Mouse (Mus musculus) MEL (cell line): ENCODE results near the gene Ank2.

ENCODE experiments used
- CTCF ChIP-seq, 3 experiments: IDR thresholded peaks in 2 of 3; conservative IDR thresholded peaks in 1 of 3; 2 replicates each; pipeline ENCODE4 v1.5.1; 2011 to 2012; ENCODE audit warnings: low read length in 3 of 3, low read depth in 2 of 3, mild to moderate bottlenecking in 2 of 3, improper control_type of control experiment in 1 of 3, inconsistent platforms in 1 of 3, mixed read lengths in 1 of 3, moderate library complexity in 1 of 3; ENCODE audit not compliant: control insufficient read depth in 1 of 3, insufficient read depth in 1 of 3, poor library complexity in 1 of 3, severe bottlenecking in 1 of 3
- JUND ChIP-seq: IDR thresholded peaks from 2 replicates; pipeline ENCODE4 v1.6.1; 2011; ENCODE audit warnings: low read depth, mild to moderate bottlenecking, improper control_type of control experiment, low read length
- MAX ChIP-seq: IDR thresholded peaks from 2 replicates; pipeline ENCODE4 v1.6.1; 2011; ENCODE audit warnings: low read length, improper control_type of control experiment
- POLR2A ChIP-seq, 2 experiments: IDR thresholded peaks; 2 replicates each; pipeline ENCODE4 v1.6.1; 2011 to 2012; ENCODE audit warnings: low read length in 2 of 2, mild to moderate bottlenecking in 2 of 2, control low read depth in 1 of 2, improper control_type of control experiment in 1 of 2, low read depth in 1 of 2, moderate library complexity in 1 of 2; ENCODE audit not compliant: control insufficient read depth in 1 of 2, insufficient read depth in 1 of 2, poor library complexity in 1 of 2

DNA sequence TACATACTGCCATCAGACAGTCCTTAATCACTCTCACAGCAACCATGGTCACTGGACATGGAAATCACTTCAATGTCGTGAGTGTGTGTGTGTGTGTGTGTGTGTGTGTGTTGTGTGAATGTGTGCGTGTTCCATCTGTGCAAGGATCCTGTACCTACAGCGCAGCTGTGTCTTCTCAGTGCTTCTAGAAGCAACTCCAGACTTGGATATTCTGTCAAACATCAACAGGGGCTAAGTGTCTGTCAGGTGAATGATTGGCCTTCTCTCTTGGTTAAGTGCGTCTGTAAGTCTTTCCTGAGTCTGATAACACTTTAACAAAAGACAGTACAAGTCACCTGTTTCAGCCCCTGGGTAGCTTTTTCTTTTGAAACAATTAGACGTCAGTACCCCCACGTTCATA is 25.0 kb downstream of the Ank2 start:
- TF ChIP-seq JUND, result no peak
- TF ChIP-seq POLR2A (IDR thresholded peaks at IDR 0.05; ENCODE audit: control insufficient read depth in 1 of 2, insufficient read depth in 1 of 2, low read depth in 1 of 2, low read length in 2 of 2, poor library complexity in 1 of 2), result no peak
- TF ChIP-seq CTCF (IDR thresholded peaks at IDR 0.05 in 2 of 3, conservative IDR thresholded peaks at IDR 0.05 in 1 of 3; ENCODE audit: control insufficient read depth in 1 of 3, insufficient read depth in 1 of 3, low read depth in 2 of 3, low read length in 3 of 3, poor library complexity in 1 of 3, severe bottlenecking in 1 of 3), result no peak
- no peak for TF ChIP-seq MAX
